ENCODE assay signal across 8 mouse cellular contexts in genomic region chr14:54686522-54687143, GRCm38 (mm10). TPM values are rescaled to one million over a fixed set of nuclear protein-coding genes. Genes with fewer than 3 reads are reported as not detected.
A peak's percentile ranks its signal among the peaks of the same experiment; 100 is the strongest.
DNase-seq lines count a peak whose midpoint lies in the region; ATAC-seq and TF ChIP-seq lines count a peak whose summit lies in the region.

Gene Acin1, minus strand, starts transcription at chr14:54686931.

- whole genome bisulfite sequencing in cerebellum, adult 2 months, result under 1% methylated on average over 44 of the region's 44 CpGs
- under 1% methylated on average over 44 of the region's 44 CpGs for WGBS in forebrain, postnatal 0 days
- WGBS in lung, embryonic 15.5 days, result under 1% methylated on average over 44 of the region's 44 CpGs

- ATAC-seq in forebrain, postnatal 0 days, result peak; percentile 97
- peak; percentile 98 for ATAC-seq in lung, embryonic 15.5 days (ENCODE audit: borderline replicate concordance, extremely low read depth, low FRiP score, low TSS enrichment)

- H3K36me3 ChIP-seq in MEL (ENCODE audit: control insufficient read depth in 1 of 2, insufficient read depth in 2 of 2, low read length in 2 of 2), result peaks cover 1 to 27% of the 10 kb centered on the region in 2 experiments
- peaks cover 27% of the 10 kb centered on the region for H3K36me3 ChIP-seq in forebrain, postnatal 0 days (ENCODE audit: insufficient read depth)
- peaks cover 37% of the 10 kb centered on the region for H3K36me3 ChIP-seq in lung, embryonic 15.5 days

- peak within 1 kb of the TSS; percentile 93 for H3K9ac ChIP-seq in MEL (ENCODE audit: control insufficient read depth, low read depth, low read length, poor library complexity, severe bottlenecking)
- peak within 1 kb of the TSS; percentile 97 for H3K9ac ChIP-seq in forebrain, postnatal 0 days
- H3K9ac ChIP-seq in lung, embryonic 15.5 days, result peak within 1 kb of the TSS; percentile 98

- no peak for TF ChIP-seq RAD21 in MEL (IDR thresholded peaks at IDR 0.05; ENCODE audit: low read depth, low read length)

- TF ChIP-seq EP300 in MEL (IDR thresholded peaks at IDR 0.05; ENCODE audit: low read depth in 1 of 2, low read length in 2 of 2), result peak in 1 of 2 experiments; percentile 43; a peak in 1 of 4 replicates

- H3K4me1 ChIP-seq in MEL (ENCODE audit: control insufficient read depth in 1 of 2, insufficient read depth in 2 of 2, low read length in 2 of 2), result peaks cover 2 to 8% of the 10 kb centered on the region in 2 experiments; a peak in 3 of 4 replicates
- H3K4me1 ChIP-seq in cerebellum, adult 2 months (ENCODE audit: control insufficient read depth, insufficient read depth, low read length), result peaks cover 5% of the 10 kb centered on the region; the same call in 1 of the 2 replicates
- H3K4me1 ChIP-seq in forebrain, postnatal 0 days (ENCODE audit: insufficient read depth), result peaks cover 19% of the 10 kb centered on the region
- H3K4me1 ChIP-seq in lung, embryonic 15.5 days, result peaks cover 20% of the 10 kb centered on the region

- H3K4me2 ChIP-seq in forebrain, postnatal 0 days (ENCODE audit: low read depth), result peak within 1 kb of the TSS; percentile 84
- H3K4me2 ChIP-seq in lung, embryonic 15.5 days, result peak within 1 kb of the TSS; percentile 64

- H3K79me2 ChIP-seq in MEL (ENCODE audit: control insufficient read depth, insufficient read depth, low read length, poor library complexity), result peaks cover 51% of the 10 kb centered on the region

- peak within 1 kb of the TSS; percentile 79 to 98 for H3K4me3 ChIP-seq in MEL (ENCODE audit: control insufficient read depth in 1 of 2, insufficient read depth in 1 of 2, low read depth in 2 of 2, low read length in 2 of 2)
- H3K4me3 ChIP-seq in cerebellum, adult 2 months (replicated peaks; ENCODE audit: insufficient read depth, low read depth, low read length), result peak within 1 kb of the TSS; percentile 90
- peak within 1 kb of the TSS; percentile 94 for H3K4me3 ChIP-seq in forebrain, postnatal 0 days (ENCODE audit: low read depth, low read length)
- H3K4me3 ChIP-seq in lung, embryonic 15.5 days, result peak within 1 kb of the TSS; percentile 95

- no peak for TF ChIP-seq CTCF in MEL (IDR thresholded peaks at IDR 0.05 in 2 of 3, conservative IDR thresholded peaks at IDR 0.05 in 1 of 3; ENCODE audit: control insufficient read depth in 1 of 3, insufficient read depth in 1 of 3, low read depth in 2 of 3, low read length in 3 of 3, poor library complexity in 1 of 3, severe bottlenecking in 1 of 3)
- TF ChIP-seq CTCF in cerebellum, adult 2 months (IDR thresholded peaks at IDR 0.05; ENCODE audit: borderline replicate concordance, insufficient read depth, low read depth, low read length), result no peak
- no peak for TF ChIP-seq CTCF in forebrain, postnatal 0 days (IDR thresholded peaks at IDR 0.05; ENCODE audit: low read depth)

- H3K27ac ChIP-seq in MEL (ENCODE audit: control insufficient read depth, low read depth, low read length), result peak within 1 kb of the TSS; percentile 97
- H3K27ac ChIP-seq in cerebellum, adult 2 months (ENCODE audit: insufficient read depth, low read length), result peak within 1 kb of the TSS; percentile 90
- peak within 1 kb of the TSS; percentile 97 for H3K27ac ChIP-seq in forebrain, postnatal 0 days (ENCODE audit: low read depth, low read length)
- peak within 1 kb of the TSS; percentile 97 for H3K27ac ChIP-seq in lung, embryonic 15.5 days

- no peaks in the 10 kb centered on the region for H3K9me3 ChIP-seq in MEL (replicated peaks; ENCODE audit: insufficient read depth, low read length)
- no peaks in the 10 kb centered on the region for H3K9me3 ChIP-seq in forebrain, postnatal 0 days (ENCODE audit: low read length)
- no peaks in the 10 kb centered on the region for H3K9me3 ChIP-seq in lung, embryonic 15.5 days

- no peaks in the 10 kb centered on the region for H3K27me3 ChIP-seq in MEL (ENCODE audit: control insufficient read depth in 1 of 2, insufficient read depth in 2 of 2, low read length in 2 of 2)
- H3K27me3 ChIP-seq in cerebellum, adult 2 months (ENCODE audit: control insufficient read depth, insufficient read depth, low read length), result no peaks in the 10 kb centered on the region
- no peaks in the 10 kb centered on the region for H3K27me3 ChIP-seq in forebrain, postnatal 0 days (ENCODE audit: insufficient read depth, low read length)
- H3K27me3 ChIP-seq in lung, embryonic 15.5 days, result no peaks in the 10 kb centered on the region

- peak; percentile 99 for DNase-seq in MEL (ENCODE audit: low read depth, low spot score)
- DNase-seq in cerebellum, adult 2 months, result peak; percentile 100
- DNase-seq in forebrain, postnatal 0 days, result peak; percentile 100
- peak; percentile 100 for DNase-seq in heart, postnatal 4 days
- peak; percentile 100 for DNase-seq in layer of hippocampus, adult 8-10 months (ENCODE audit: low spot score in 2 of 2)
- DNase-seq in ovary, adult 18-20 months (ENCODE audit: low spot score), result peak; percentile 99
- DNase-seq in thymus, postnatal 0 days (ENCODE audit: low spot score), result peak; percentile 100

- peak in 1 of 2 experiments; percentile 91; a peak in 2 of 4 replicates for TF ChIP-seq POLR2A in MEL (IDR thresholded peaks at IDR 0.05; ENCODE audit: control insufficient read depth in 1 of 2, insufficient read depth in 1 of 2, low read depth in 1 of 2, low read length in 2 of 2, poor library complexity in 1 of 2)
- TF ChIP-seq POLR2A in cerebellum, adult 2 months (IDR thresholded peaks at IDR 0.05; ENCODE audit: borderline replicate concordance, insufficient read depth, low read length), result peak; percentile 91; the same call in 1 of the 2 replicates

TF ChIP-seq in MEL, 35 proteins besides CTCF, POLR2A, EP300 and RAD21 (continues in another document):
- TF ChIP-seq MAX (IDR thresholded peaks at IDR 0.05; ENCODE audit: low read length), result peak; percentile 52
- peak; percentile 73 for TF ChIP-seq ZMIZ1 (IDR thresholded peaks at IDR 0.05; ENCODE audit: low read depth, low read length)
- no peak for TF ChIP-seq BHLHE40 (IDR thresholded peaks at IDR 0.05; ENCODE audit: borderline replicate concordance, low read depth, low read length)
- TF ChIP-seq KAT2A (conservative IDR thresholded peaks at IDR 0.05; ENCODE audit: low read depth, low read length), result peak; percentile 62
- no peak for TF ChIP-seq E2F4 (IDR thresholded peaks at IDR 0.05; ENCODE audit: borderline replicate concordance, low read depth, low read length)
- TF ChIP-seq SIN3A (IDR thresholded peaks at IDR 0.05; ENCODE audit: low read length), result peak; percentile 87
- TF ChIP-seq ZC3H11A (IDR thresholded peaks at IDR 0.05; ENCODE audit: low read depth, low read length), result no peak
- peak; percentile 71 for TF ChIP-seq TCF12 (IDR thresholded peaks at IDR 0.05; ENCODE audit: low read depth, low read length)
- TF ChIP-seq POLR2AphosphoS2 (IDR thresholded peaks at IDR 0.05; ENCODE audit: low read length), result peak; percentile 81
- peak; percentile 87 for TF ChIP-seq ELF1 (IDR thresholded peaks at IDR 0.05; ENCODE audit: low read depth, low read length)
- peak; percentile 85 for TF ChIP-seq HCFC1 (IDR thresholded peaks at IDR 0.05; ENCODE audit: low read depth, low read length)
- TF ChIP-seq MEF2A (IDR thresholded peaks at IDR 0.05; ENCODE audit: extremely low read depth, insufficient replicate concordance, low read depth, low read length, poor library complexity, severe bottlenecking), result no peak; the same call in 1 of the 2 replicates
- TF ChIP-seq SMC3 (IDR thresholded peaks at IDR 0.05; ENCODE audit: low read depth, low read length), result no peak
- no peak for TF ChIP-seq TAL1 (IDR thresholded peaks at IDR 0.05; ENCODE audit: low read length)
- TF ChIP-seq GATA1 (IDR thresholded peaks at IDR 0.05; ENCODE audit: low read depth, low read length), result no peak
- peak; percentile 31; the same call in 1 of the 2 replicates for TF ChIP-seq USF1 (IDR thresholded peaks at IDR 0.05; ENCODE audit: low read depth, low read length)
- no peak for TF ChIP-seq ZKSCAN1 (IDR thresholded peaks at IDR 0.05; ENCODE audit: low read depth, low read length)
- no peak for TF ChIP-seq GABPA (IDR thresholded peaks at IDR 0.05; ENCODE audit: low read depth, low read length)
- no peak for TF ChIP-seq USF2 (IDR thresholded peaks at IDR 0.05; ENCODE audit: borderline replicate concordance in 1 of 2, insufficient read depth in 1 of 2, low read depth in 1 of 2, low read length in 2 of 2)
- TF ChIP-seq ZNF384 (IDR thresholded peaks at IDR 0.05; ENCODE audit: low read depth, low read length), result no peak
- TF ChIP-seq UBTF (IDR thresholded peaks at IDR 0.05; ENCODE audit: borderline replicate concordance, insufficient read depth, low read depth, low read length), result no peak
- peak; percentile 19; the same call in 1 of the 2 replicates for TF ChIP-seq CHD2 (IDR thresholded peaks at IDR 0.05; ENCODE audit: low read length)
- TF ChIP-seq POLR2AphosphoS5 (IDR thresholded peaks at IDR 0.05; ENCODE audit: borderline replicate concordance, low read depth, low read length), result no peak
- peak; percentile 54 for TF ChIP-seq TBP (IDR thresholded peaks at IDR 0.05; ENCODE audit: low read depth, low read length)
- TF ChIP-seq MYB (IDR thresholded peaks at IDR 0.05; ENCODE audit: low read depth, low read length), result no peak; the same call in 1 of the 2 replicates
- no peak for TF ChIP-seq CHD1 (IDR thresholded peaks at IDR 0.05; ENCODE audit: low read depth, low read length)
- TF ChIP-seq MAFK (IDR thresholded peaks at IDR 0.05; ENCODE audit: borderline replicate concordance, low read depth, low read length), result no peak
- no peak; the same call in 1 of the 2 replicates for TF ChIP-seq NELFE (IDR thresholded peaks at IDR 0.05; ENCODE audit: low read depth, low read length)
- 0 out of 2 replicates have a peak, but pooled peaks have one; percentile 9 for TF ChIP-seq RCOR1 (IDR thresholded peaks at IDR 0.05; ENCODE audit: low read depth, low read length)
- TF ChIP-seq ETS1 (IDR thresholded peaks at IDR 0.05; ENCODE audit: low read depth, low read length), result peak; percentile 68
- TF ChIP-seq JUND (IDR thresholded peaks at IDR 0.05; ENCODE audit: low read depth, low read length), result no peak

RNA-seq across cellular contexts. Expression of gene Acin1, which starts in this region (rescaled TPM):
- total RNA-seq in MEL (2012; rRNA removed), result 110 and 115 TPM in 2 replicates
- 100 to 1,000 TPM; 103 to 248 TPM for polyA plus RNA-seq in MEL (2012; ENCODE audit: insufficient read depth in 1 of 2, insufficient read length in 2 of 2, low read depth in 1 of 2, low replicate concordance in 2 of 2, missing spikeins in 1 of 2)
- 199 and 207 TPM in 2 replicates for polyA plus RNA-seq in cerebellum, adult 2 months (2012; rRNA removed)
- 143 and 147 TPM in 2 replicates for total RNA-seq in forebrain, postnatal 0 days (2014; rRNA removed)
- 80.7 and 97.0 TPM in 2 replicates for polyA plus RNA-seq in forebrain, postnatal 0 days (2015; fragmentation: Nextera tagmentation; extraction: Ambion mirVana)
- 100 to 1,000 TPM; 119 to 129 TPM for total RNA-seq in heart, postnatal 4 days (2021)
- 100 to 1,000 TPM; 190 to 255 (median 232) TPM for total RNA-seq in layer of hippocampus, adult 8-10 months (2022)
- polyA plus RNA-seq in lung, embryonic 15.5 days (2015; fragmentation: Nextera tagmentation; extraction: Ambion mirVana), result 119 and 122 TPM in 2 replicates
- 137 and 173 TPM in 2 replicates for polyA plus RNA-seq in thymus, postnatal 0 days (2015; fragmentation: Nextera tagmentation; extraction: Ambion mirVana)

Comparison
In these comparisons a context has a peak if more than half of its experiments do, and no peak if none do; other contexts are left out.
1. Peak in every context shown above with its lines: DNase-seq, ATAC-seq, H3K4me3 ChIP-seq and H3K27ac ChIP-seq.